Mouse (Mus musculus): ENCODE measurements around the gene Gm8122. TPM values are rescaled to one million over a fixed set of nuclear protein-coding genes. Genes with fewer than 3 reads are reported as not detected.
"Not testable (repeated sequence)": the region's sequence is repeated elsewhere in the genome, so short reads cannot be mapped to it uniquely, and the experiment has no call there.

The Gm8122 gene
- polyA plus RNA-seq, 1 experiment from 2014 or later = not detected

- not testable (repeated sequence) for H3K4me1 ChIP-seq (replicated peaks); ATAC-seq (ENCODE audit: low FRiP score, low read depth)
- WGBS = 27% methylated on average over 5 of the region's 6 CpGs
These were observed 15.6 kb upstream of the Gm8122 start for GRCm38 (mm10) chr14:43250549-43251253.

DNA sequence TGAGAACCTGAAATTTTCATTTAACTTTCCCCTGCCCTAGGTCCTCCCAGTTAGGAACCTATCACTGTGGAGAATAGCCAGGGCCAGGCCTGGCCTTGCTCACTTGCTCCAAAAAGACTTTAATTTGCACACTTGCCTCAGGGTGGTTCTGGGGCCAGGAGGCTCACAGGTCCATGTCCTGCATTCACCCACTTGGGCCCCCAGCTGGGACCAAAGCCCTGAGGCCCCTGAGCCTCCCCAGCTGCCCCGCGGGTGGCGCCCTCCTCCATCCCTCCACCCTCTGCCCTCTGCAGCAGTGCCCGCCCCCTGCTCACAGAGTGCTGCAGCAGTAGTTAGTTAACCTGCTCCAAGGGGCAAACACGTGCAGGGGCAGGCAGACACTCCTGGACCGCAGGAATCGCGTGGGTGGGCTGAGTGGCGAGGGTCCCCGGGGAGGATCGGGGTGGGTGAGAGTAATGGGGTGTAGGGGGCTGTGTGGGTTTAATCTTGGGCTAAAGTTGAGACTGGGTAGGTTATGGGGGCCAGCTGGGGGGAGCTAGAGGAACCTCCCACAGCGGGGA is 14.6 kb upstream of the Gm8122 start:
- H3K9ac ChIP-seq; H3K27ac ChIP-seq (replicated peaks); H3K4me2 ChIP-seq; H3K4me1 ChIP-seq (replicated peaks); H3K4me3 ChIP-seq; ATAC-seq (ENCODE audit: low FRiP score, low read depth); H3K9me3 ChIP-seq; H3K27me3 ChIP-seq; H3K36me3 ChIP-seq: not testable (repeated sequence)
- 23% methylated on average over 10 of the region's 12 CpGs for WGBS

More at GRCm38 (mm10) chr14:43250549-43251253, 15.6 kb upstream of the Gm8122 start:
- not testable (repeated sequence) for H3K9me3 ChIP-seq; H3K27ac ChIP-seq (replicated peaks); H3K9ac ChIP-seq; H3K36me3 ChIP-seq; H3K4me2 ChIP-seq; H3K4me3 ChIP-seq; H3K27me3 ChIP-seq

DNA sequence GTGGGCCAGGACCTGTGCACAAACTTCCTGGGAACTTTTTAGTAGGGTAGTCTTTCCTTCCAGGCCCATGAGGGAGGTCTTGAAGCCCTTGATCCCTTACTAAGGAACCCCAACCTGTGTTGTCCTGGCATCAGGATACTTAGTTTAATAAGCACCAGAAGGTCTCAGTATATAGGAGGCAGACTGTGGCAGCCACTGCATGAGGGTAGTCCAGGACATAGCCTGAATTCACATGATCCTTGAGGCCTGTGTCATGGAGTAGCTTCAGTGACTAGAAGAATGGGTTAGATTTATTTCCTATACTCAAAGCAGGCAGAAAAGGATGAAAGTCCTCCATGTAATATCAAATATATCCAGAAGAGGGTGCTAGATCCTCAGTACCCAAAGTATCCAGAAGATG is 2.7 kb upstream of the Gm8122 start:
- H3K4me2 ChIP-seq, H3K4me3 ChIP-seq, H3K27me3 ChIP-seq: not testable (repeated sequence)

More for the DNA sequence above, 2.7 kb upstream of the Gm8122 start:
- not testable (repeated sequence) for H3K9me3 ChIP-seq; H3K36me3 ChIP-seq; H3K27ac ChIP-seq (replicated peaks); ATAC-seq (ENCODE audit: low FRiP score, low read depth); H3K9ac ChIP-seq; H3K4me1 ChIP-seq (replicated peaks)

Other genes with a start within 250 kb of the Gm8122 start
- gene Gm8082, start 241.7 kb downstream of the Gm8122 start, polyA plus RNA-seq (2015; fragmentation: Nextera tagmentation; extraction: Ambion mirVana) = not detected in 2 replicates
- gene Gm10376, start 219.7 kb downstream of the Gm8122 start, polyA plus RNA-seq (2015; fragmentation: Nextera tagmentation; extraction: Ambion mirVana) = not detected in 2 replicates
- gene Gm8094, start 158.7 kb downstream of the Gm8122 start, polyA plus RNA-seq (2015; fragmentation: Nextera tagmentation; extraction: Ambion mirVana) = not detected in 2 replicates
- gene Gm8104, start 134.7 kb downstream of the Gm8122 start, polyA plus RNA-seq (2015; fragmentation: Nextera tagmentation; extraction: Ambion mirVana) = 0.08 TPM in 1 of 2 replicates, not detected in the other
- not detected in 2 replicates for gene Gm7233, start 55.4 kb downstream of the Gm8122 start, polyA plus RNA-seq (2015; fragmentation: Nextera tagmentation; extraction: Ambion mirVana)
- not detected in 2 replicates for gene Gm8126, start 23.3 kb upstream of the Gm8122 start, polyA plus RNA-seq (2015; fragmentation: Nextera tagmentation; extraction: Ambion mirVana)
- gene Gm9732, start 39.7 kb upstream of the Gm8122 start, polyA plus RNA-seq (2015; fragmentation: Nextera tagmentation; extraction: Ambion mirVana) = not detected in 2 replicates
- gene Gm8127, start 58.5 kb upstream of the Gm8122 start, polyA plus RNA-seq (2015; fragmentation: Nextera tagmentation; extraction: Ambion mirVana) = not detected in 2 replicates
- gene 1700001F09Rik, start 112.5 kb upstream of the Gm8122 start, polyA plus RNA-seq (2015; fragmentation: Nextera tagmentation; extraction: Ambion mirVana) = not detected in 2 replicates
- not detected in 2 replicates for gene Gm8138, start 181.0 kb upstream of the Gm8122 start, polyA plus RNA-seq (2015; fragmentation: Nextera tagmentation; extraction: Ambion mirVana)